Mouse (Mus musculus): Measurements from ENCODE around the gene Camkk2.

GRCm38 (mm10) chr5:122708819-122709218 lies 70.4 kb downstream of the Camkk2 start:
- TF ChIP-seq CTCF (conservative IDR thresholded peaks at IDR 0.05; ENCODE audit: low read length) (no peak), POU5F1 (IDR thresholded peaks at IDR 0.05; ENCODE audit: borderline replicate concordance, low read length) (no peak), NANOG (IDR thresholded peaks at IDR 0.05; ENCODE audit: borderline replicate concordance, low read length) (no peak)

Measured in E14TG2a.4 (cell line).